Mouse (Mus musculus) heart, postnatal 0 days (tissue): Measurements from ENCODE around the gene Pfkfb3. TPM values are rescaled to one million over a fixed set of nuclear protein-coding genes. Genes with fewer than 3 reads are reported as not detected.

Experiments used
- ATAC-seq: fragments of 200-750 bp; cut with Nextera tagmentation; 2 replicates; pipeline ENCODE4 v1.8.0; 2017; ENCODE audit warnings: low read depth, moderate number of reproducible peaks, moderate library complexity; ENCODE audit not compliant: insufficient read depth
- DNase-seq: peaks from one replicate; pipeline ENCODE4 v3.0.0-alpha.2; 2016; ENCODE audit warnings: low spot score
- H3K27ac ChIP-seq: fragments of 300-500 bp; sonication (generic); 2 replicates; pipeline ENCODE4 v1.5.1; 2014; ENCODE audit warnings: low read depth, mild to moderate bottlenecking
- H3K27me3 ChIP-seq: fragments of 300-500 bp; sonication (generic); 2 replicates; pipeline ENCODE4 v1.6.1; 2014; ENCODE audit warnings: low read length, mixed read lengths; ENCODE audit not compliant: control insufficient read depth, insufficient read depth
- H3K36me3 ChIP-seq: fragments of 300-500 bp; sonication (generic); replicated peaks from 2 replicates; pipeline ENCODE4 v1.6.1; 2014; ENCODE audit warnings: low read length, mixed read lengths; ENCODE audit not compliant: control insufficient read depth, insufficient read depth
- H3K4me1 ChIP-seq: fragments of 300-500 bp; sonication (generic); 2 replicates; pipeline ENCODE4 v1.6.1; 2014; ENCODE audit warnings: antibody characterized with exemption; ENCODE audit not compliant: control insufficient read depth, insufficient read depth
- H3K4me2 ChIP-seq: fragments of 300-500 bp; sonication (generic); 2 replicates; pipeline ENCODE4 v1.6.1; 2014; ENCODE audit warnings: low read depth, mild to moderate bottlenecking, low read length, moderate library complexity
- H3K4me3 ChIP-seq: fragments of 300-500 bp; sonication (generic); 2 replicates; pipeline ENCODE4 v1.5.1; 2014; ENCODE audit warnings: low read depth, low read length
- H3K9ac ChIP-seq: fragments of 300-500 bp; sonication (generic); replicated peaks from 2 replicates; pipeline ENCODE4 v1.6.1; 2014; ENCODE audit warnings: low read depth, low read length, mixed read lengths
- H3K9me3 ChIP-seq: fragments of 300-500 bp; sonication (generic); replicated peaks from 2 replicates; pipeline ENCODE4 v1.6.1; 2016; ENCODE audit warnings: low read length; ENCODE audit not compliant: control insufficient read depth
- CTCF ChIP-seq: IDR thresholded peaks from 2 replicates; pipeline ENCODE4 v1.5.1; 2016; ENCODE audit warnings: antibody characterized with exemption, control low read depth, low read depth
- EP300 ChIP-seq: IDR thresholded peaks from 2 replicates; pipeline ENCODE4 v1.6.1; 2016; ENCODE audit warnings: antibody characterized with exemption, low read depth
- WGBS: fragments of 180-500 bp; shearing (Covaris S2); extraction: QIAGEN DNeasy Blood & Tissue Kit; methylation state at CpG from one replicate; pipeline ENCODE4 v1.1.7; 2014; 5-methylcytosine and 5-hydroxymethylcytosine counted together
- polyA plus RNA-seq: library from polyadenylated mRNA; unstranded; fragments of >200 nt; fragmentation: Nextera tagmentation; extraction: Ambion mirVana; gene quantifications from 2 replicates; pipeline ENCODE4 v1.2.1, GENCODE M21; 2015
- total RNA-seq: library from RNA; depleted of rRNA; stranded (reverse); fragments of >200 nt; gene quantifications from 2 replicates; pipeline ENCODE4 v1.2.3, GENCODE M21; 2014; ENCODE audit warnings: low replicate concordance

The Pfkfb3 gene
- total and polyA plus RNA-seq, 2 experiments from 2014 or later = 2.4 to 3.5 TPM

DNA sequence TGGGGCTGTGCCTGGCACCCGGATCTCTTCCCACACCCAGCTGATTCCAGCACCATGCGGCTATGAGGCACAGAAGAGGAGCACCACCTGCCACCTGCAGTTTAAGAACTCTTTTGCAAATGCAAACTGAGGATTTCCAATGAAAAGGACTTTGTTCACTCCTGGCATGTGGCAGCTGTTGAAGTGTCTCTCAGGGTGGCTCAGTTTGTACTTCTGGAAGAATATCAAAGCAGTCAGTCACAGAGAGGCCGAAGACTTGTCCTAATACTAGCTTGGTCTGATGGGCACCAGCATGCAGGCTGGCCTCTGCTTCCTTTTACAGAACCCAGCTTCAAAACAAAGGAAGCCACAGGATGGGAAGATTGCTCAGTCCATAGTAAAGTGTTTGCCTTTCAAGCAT is 62.4 kb downstream of the Pfkfb3 start:
- WGBS = 92% methylated on average over 3 of the region's 3 CpGs
- TF ChIP-seq EP300 (no peak), CTCF (no peak)
- Histone ChIP-seq H3K27ac (no peak overlapping the region), H3K4me1 (peaks cover 6% of the 10 kb centered on the region; the same call in 1 of the 2 replicates), H3K4me3 (no peak overlapping the region), H3K9ac (no peak overlapping the region), H3K36me3 (peaks cover 69% of the 10 kb centered on the region), H3K27me3 (no peaks in the 10 kb centered on the region), H3K9me3 (no peaks in the 10 kb centered on the region), H3K4me2 (no peak overlapping the region)
- DNase-seq (no peak), ATAC-seq (no peak)

DNA sequence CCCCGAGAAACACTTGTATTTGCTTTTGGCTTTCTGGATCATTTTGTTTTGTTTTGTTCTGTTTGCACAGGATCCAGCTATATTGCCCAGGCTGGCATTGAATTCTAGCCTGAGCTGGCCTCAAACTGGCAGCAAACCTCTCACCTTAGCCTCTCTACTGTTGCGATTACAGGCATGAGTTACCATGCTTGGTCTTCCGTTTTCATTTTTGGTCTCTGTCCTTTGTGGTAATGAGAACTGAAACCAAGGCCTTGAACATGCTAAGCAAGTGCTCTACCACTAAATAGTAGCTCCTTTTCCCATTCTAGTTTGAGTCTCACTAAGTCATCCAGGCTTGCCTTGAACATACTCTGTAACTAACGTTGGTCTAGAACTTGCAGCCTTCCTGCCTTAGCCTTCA is 63.3 kb downstream of the Pfkfb3 start:
- no peak overlapping the region for H3K27ac ChIP-seq
- H3K27me3 ChIP-seq = no peaks in the 10 kb centered on the region
- ATAC-seq (no peak), DNase-seq (no peak)
- H3K4me3 ChIP-seq = no peak overlapping the region
- H3K36me3 ChIP-seq = peaks cover 78% of the 10 kb centered on the region
- TF ChIP-seq EP300 (no peak), CTCF (no peak)
- peaks cover 6% of the 10 kb centered on the region; the same call in 1 of the 2 replicates for H3K4me1 ChIP-seq
- H3K9me3 ChIP-seq = no peaks in the 10 kb centered on the region
- no peak overlapping the region for H3K9ac ChIP-seq
- 86% methylated on average over 4 of the region's 4 CpGs for WGBS
- H3K4me2 ChIP-seq = no peak overlapping the region

DNA sequence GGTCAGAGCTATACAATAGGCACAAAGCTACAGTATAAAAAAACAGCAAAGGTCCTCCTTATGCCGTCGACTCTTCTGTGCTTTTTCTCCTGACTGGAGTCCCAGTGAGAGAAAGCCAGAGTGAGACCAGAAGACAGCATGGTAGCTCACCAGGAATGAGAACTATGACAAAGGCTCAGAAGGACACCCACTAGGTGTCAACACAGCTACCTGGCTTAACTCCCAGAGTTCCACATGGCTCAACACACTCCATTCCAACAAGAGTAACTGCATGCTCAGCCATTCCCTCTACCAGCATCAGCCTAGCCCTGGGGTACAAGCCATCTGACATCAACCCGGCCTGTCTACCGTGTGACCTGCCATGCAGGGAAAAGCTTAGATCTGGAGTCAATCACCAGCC is 70.7 kb downstream of the Pfkfb3 start:
- Histone ChIP-seq H3K4me3 (no peak overlapping the region), H3K4me2 (no peak overlapping the region), H3K9ac (no peak overlapping the region), H3K36me3 (peaks cover 98% of the 10 kb centered on the region), H3K4me1 (no peaks in the 10 kb centered on the region), H3K27ac (no peak overlapping the region), H3K9me3 (no peaks in the 10 kb centered on the region), H3K27me3 (no peaks in the 10 kb centered on the region)
- DNase-seq = no peak
- TF ChIP-seq CTCF = no peak
- 80% methylated on average over 4 of the region's 4 CpGs for WGBS
- ATAC-seq = no peak

DNA sequence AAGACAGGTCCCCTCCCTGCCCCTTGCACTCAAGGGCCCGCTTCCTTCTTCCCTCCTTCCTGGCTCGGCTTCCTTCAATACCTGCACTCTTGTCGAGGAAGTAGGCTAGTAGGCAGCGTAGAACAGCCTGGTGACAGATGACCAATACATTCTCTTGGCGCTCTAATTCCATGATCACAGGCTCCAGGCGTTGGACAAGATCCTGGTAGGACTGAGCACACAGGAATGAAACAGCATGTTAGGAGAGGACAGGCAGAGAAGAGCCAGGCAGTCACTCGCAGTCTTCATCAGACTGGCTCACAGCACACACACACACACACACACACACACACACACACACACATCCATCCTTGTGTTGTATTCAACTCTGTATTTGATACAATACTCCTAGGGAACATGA is 71.5 kb downstream of the Pfkfb3 start:
- Histone ChIP-seq H3K9ac (no peak overlapping the region), H3K9me3 (no peaks in the 10 kb centered on the region), H3K36me3 (peaks cover 100% of the 10 kb centered on the region), H3K4me3 (no peak overlapping the region), H3K4me1 (no peaks in the 10 kb centered on the region), H3K27me3 (no peaks in the 10 kb centered on the region), H3K4me2 (no peak overlapping the region), H3K27ac (no peak overlapping the region)
- ATAC-seq (no peak), DNase-seq (no peak)
- 81% methylated on average over 7 of the region's 7 CpGs for WGBS
- TF ChIP-seq CTCF = no peak
- TF ChIP-seq EP300 = no peak

DNA sequence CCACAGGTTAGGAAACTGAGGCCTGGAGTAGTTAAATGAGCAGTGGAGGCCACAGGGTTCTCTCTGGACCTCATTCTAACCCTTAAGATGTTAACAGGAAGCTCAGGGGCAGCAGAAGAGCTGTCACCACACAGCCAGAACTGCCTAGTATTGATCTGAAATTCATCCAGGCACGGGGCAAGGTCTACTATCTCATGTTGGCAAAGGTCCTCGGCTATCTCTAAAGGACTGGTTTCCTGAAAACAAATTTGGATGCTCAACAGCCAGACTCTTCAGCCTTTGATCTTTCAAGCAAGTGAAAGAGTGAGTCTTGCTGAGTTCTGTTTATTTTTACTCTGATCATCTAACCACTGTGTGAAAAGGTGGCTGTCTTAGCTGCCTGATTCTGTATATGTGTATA is 74.9 kb downstream of the Pfkfb3 start:
- WGBS = 55% methylated on average over 2 of the region's 2 CpGs
- ATAC-seq = no peak

GRCm38 (mm10) chr2:11475316-11475715 is 78.6 kb downstream of the Pfkfb3 start:
- DNase-seq (no peak), ATAC-seq (no peak)
- no peak overlapping the region for H3K4me2 ChIP-seq
- H3K4me1 ChIP-seq = no peaks in the 10 kb centered on the region
- no peak overlapping the region for H3K4me3 ChIP-seq
- H3K27me3 ChIP-seq = no peaks in the 10 kb centered on the region
- no peak for TF ChIP-seq EP300
- TF ChIP-seq CTCF = no peak
- H3K9ac ChIP-seq = no peak overlapping the region
- H3K9me3 ChIP-seq = no peaks in the 10 kb centered on the region
- H3K36me3 ChIP-seq = peaks cover 90% of the 10 kb centered on the region
- WGBS = 97% methylated on average over 7 of the region's 7 CpGs
- H3K27ac ChIP-seq = no peak overlapping the region

More for the DNA sequence above, 74.9 kb downstream of the Pfkfb3 start:
- Histone ChIP-seq H3K27ac (no peak overlapping the region), H3K4me2 (no peak overlapping the region), H3K9me3 (no peaks in the 10 kb centered on the region), H3K9ac (no peak overlapping the region), H3K4me1 (no peaks in the 10 kb centered on the region), H3K27me3 (no peaks in the 10 kb centered on the region), H3K36me3 (peaks cover 96% of the 10 kb centered on the region), H3K4me3 (no peak overlapping the region)
- no peak for DNase-seq
- no peak for TF ChIP-seq EP300
- TF ChIP-seq CTCF = no peak
